Mouse (Mus musculus): ENCODE results near the gene Stx1b.

Gene Stx1b

GRCm38 (mm10) chr7:127817053-127817452 lies 7.3 kb downstream of the Stx1b start:
- DNase-seq (ENCODE audit: low read depth, low spot score) = no peak

GRCm38 (mm10) chr7:127815954-127816821 lies 8.2 kb downstream of the Stx1b start:
- DNase-seq (ENCODE audit: low read depth, low spot score) = no peak

GRCm38 (mm10) chr7:127815116-127815665 lies 9.2 kb downstream of the Stx1b start:
- no peak for DNase-seq (ENCODE audit: low read depth, low spot score)

- DNase-seq (ENCODE audit: low read depth, low spot score) = no peak
Observed at GRCm38 (mm10) chr7:127814241-127814921, 10.0 kb downstream of the Stx1b start.

- no peak for DNase-seq (ENCODE audit: low read depth, low spot score)
Observed at GRCm38 (mm10) chr7:127813821-127814220, 10.5 kb downstream of the Stx1b start.

GRCm38 (mm10) chr7:127812292-127812691 lies 12.1 kb downstream of the Stx1b start:
- DNase-seq (ENCODE audit: low read depth, low spot score) = no peak

GRCm38 (mm10) chr7:127811240-127811639 lies 13.1 kb downstream of the Stx1b start:
- no peak for DNase-seq (ENCODE audit: low read depth, low spot score)

- no peak for DNase-seq (ENCODE audit: low read depth, low spot score)
Observed at GRCm38 (mm10) chr7:127810650-127811049, 13.7 kb downstream of the Stx1b start.

- DNase-seq (ENCODE audit: low read depth, low spot score) = no peak
Observed at GRCm38 (mm10) chr7:127809846-127810245, 14.5 kb downstream of the Stx1b start.

- no peak for DNase-seq (ENCODE audit: low read depth, low spot score)
Observed at GRCm38 (mm10) chr7:127808821-127809220, 15.5 kb downstream of the Stx1b start.

- DNase-seq (ENCODE audit: low read depth, low spot score) = no peak
Observed at GRCm38 (mm10) chr7:127802313-127802712, 22.0 kb downstream of the Stx1b start.

GRCm38 (mm10) chr7:127801010-127801621 lies 23.2 kb downstream of the Stx1b start:
- DNase-seq (ENCODE audit: low read depth, low spot score) = no peak

GRCm38 (mm10) chr7:127800435-127801009 lies 23.8 kb downstream of the Stx1b start, which contains the start of gene Hsd3b7:
Gene Hsd3b7 (plus strand): TSS chr7:127800604.
- peak; percentile 92 for DNase-seq (ENCODE audit: low read depth, low spot score)

GRCm38 (mm10) chr7:127799738-127800137 lies 24.6 kb downstream of the Stx1b start:
- no peak for DNase-seq (ENCODE audit: low read depth, low spot score)

- no peak for DNase-seq (ENCODE audit: low read depth, low spot score)
Observed at GRCm38 (mm10) chr7:127799211-127799610, 25.1 kb downstream of the Stx1b start.

GRCm38 (mm10) chr7:127798591-127798990 lies 25.8 kb downstream of the Stx1b start:
- no peak for DNase-seq (ENCODE audit: low read depth, low spot score)

GRCm38 (mm10) chr7:127797076-127797845 lies 27.1 kb downstream of the Stx1b start:
- DNase-seq (ENCODE audit: low read depth, low spot score) = no peak

GRCm38 (mm10) chr7:127785308-127785707 lies 39.0 kb downstream of the Stx1b start, which contains the start of gene Gm49388:
Gene Gm49388 (plus strand): TSS chr7:127785608.
- no peak for DNase-seq (ENCODE audit: low read depth, low spot score)

GRCm38 (mm10) chr7:127778350-127778749 lies 46.0 kb downstream of the Stx1b start:
- DNase-seq (ENCODE audit: low read depth, low spot score) = no peak

- DNase-seq (ENCODE audit: low read depth, low spot score) = peak; percentile 67
Observed at GRCm38 (mm10) chr7:127777474-127778266, 46.7 kb downstream of the Stx1b start.
